Mouse (Mus musculus) cerebellum, adult 2 months (tissue): ENCODE data around the gene Alg12. TPM values are rescaled to one million over a fixed set of nuclear protein-coding genes. Genes with fewer than 3 reads are reported as not detected.
A peak's percentile ranks its signal among the peaks of the same experiment; 100 is the strongest.

Source experiments
- DNase-seq, 2 experiments: peaks; one replicate each; pipeline ENCODE4 v3.0.0; 2021
- H3K27ac ChIP-seq: fragments of 200-500 bp; 2 replicates; pipeline ENCODE4 v1.5.1; 2012; ENCODE audit warnings: low read length, control low read depth, inconsistent platforms; ENCODE audit not compliant: insufficient read depth
- H3K27me3 ChIP-seq: fragments of 200-500 bp; 2 replicates; pipeline ENCODE4 v1.6.1; 2012; ENCODE audit warnings: inconsistent platforms, mild to moderate bottlenecking, low read length, moderate library complexity; ENCODE audit not compliant: control insufficient read depth, insufficient read depth
- H3K4me1 ChIP-seq: fragments of 200-500 bp; 2 replicates; pipeline ENCODE4 v1.6.1; 2011; ENCODE audit warnings: low read length; ENCODE audit not compliant: control insufficient read depth, insufficient read depth
- H3K4me3 ChIP-seq: fragments of 200-500 bp; replicated peaks from 2 replicates; pipeline ENCODE3; 2011; ENCODE audit warnings: mild to moderate bottlenecking, low read depth, low read length, control low read depth; ENCODE audit not compliant: insufficient read depth
- CTCF ChIP-seq: fragments of 200-500 bp; IDR thresholded peaks from 2 replicates; pipeline ENCODE4 v1.5.1; 2011; ENCODE audit warnings: low read depth, mild to moderate bottlenecking, control low read depth, low read length, moderate library complexity, borderline replicate concordance; ENCODE audit not compliant: insufficient read depth
- POLR2A ChIP-seq: fragments of 200-500 bp; IDR thresholded peaks from 2 replicates; pipeline ENCODE4 v1.6.1; 2011; ENCODE audit warnings: low read length, control low read depth, borderline replicate concordance; ENCODE audit not compliant: insufficient read depth
- WGBS: fragments of 180-500 bp; shearing (Covaris S2); methylation state at CpG from one replicate; pipeline ENCODE4 v1.1.7; 2018; 5-methylcytosine and 5-hydroxymethylcytosine counted together
- polyA plus RNA-seq: library from polyadenylated mRNA; depleted of rRNA; stranded (reverse); fragments of >200 nt; gene quantifications from 2 replicates; pipeline ENCODE4 v1.2.3, GENCODE M21; 2012

Gene Alg12
- polyA plus RNA-seq, 1 experiment: 17.3 TPM

GRCm38 (mm10) chr15:88858141-88858541, 39.0 kb upstream of the Alg12 start:
- no peak overlapping the region for H3K4me3 ChIP-seq
- 4% methylated on average over 3 of the region's 3 CpGs for WGBS
- H3K4me1 ChIP-seq: peaks cover 46% of the 10 kb centered on the region
- no peak for TF ChIP-seq POLR2A
- no peak for TF ChIP-seq CTCF
- H3K27me3 ChIP-seq: no peaks in the 10 kb centered on the region
- H3K27ac ChIP-seq: peak overlapping the region; percentile 56
- DNase-seq: peak; percentile 76 to 79

- no peak for TF ChIP-seq POLR2A
- no peak for TF ChIP-seq CTCF
- Histone ChIP-seq H3K27ac (no peak overlapping the region), H3K4me3 (no peak overlapping the region), H3K4me1 (peaks cover 46% of the 10 kb centered on the region), H3K27me3 (no peaks in the 10 kb centered on the region)
- 92% methylated on average over 7 of the region's 7 CpGs for WGBS
- DNase-seq: peak in 1 of 2 experiments; percentile 18
Observed at GRCm38 (mm10) chr15:88857361-88857760, 38.2 kb upstream of the Alg12 start.

- 76% methylated on average over 5 of the region's 5 CpGs for WGBS
- no peak for TF ChIP-seq CTCF
- TF ChIP-seq POLR2A: no peak
Observed at GRCm38 (mm10) chr15:88856613-88857012, 37.5 kb upstream of the Alg12 start.

GRCm38 (mm10) chr15:88855896-88856417, 36.8 kb upstream of the Alg12 start:
- WGBS: 58% methylated on average over 6 of the region's 6 CpGs
- DNase-seq: peak in 1 of 2 experiments; percentile 32
- TF ChIP-seq CTCF: no peak
- TF ChIP-seq POLR2A: no peak
- Histone ChIP-seq H3K27me3 (no peaks in the 10 kb centered on the region), H3K4me1 (peaks cover 59% of the 10 kb centered on the region), H3K27ac (no peak overlapping the region), H3K4me3 (no peak overlapping the region)

More at GRCm38 (mm10) chr15:88856613-88857012, 37.5 kb upstream of the Alg12 start:
- peak in 1 of 2 experiments; percentile 19 for DNase-seq
- H3K4me1 ChIP-seq: peaks cover 53% of the 10 kb centered on the region
- no peak overlapping the region for H3K4me3 ChIP-seq
- no peak overlapping the region for H3K27ac ChIP-seq
- H3K27me3 ChIP-seq: no peaks in the 10 kb centered on the region

GRCm38 (mm10) chr15:88854969-88855830, 36.1 kb upstream of the Alg12 start:
- WGBS: 69% methylated on average over 15 of the region's 15 CpGs
- Histone ChIP-seq H3K27me3 (no peaks in the 10 kb centered on the region), H3K4me1 (peaks cover 67% of the 10 kb centered on the region), H3K27ac (peak overlapping the region; percentile 20; the same call in 1 of the 2 replicates), H3K4me3 (no peak overlapping the region)
- DNase-seq: no peak
- TF ChIP-seq CTCF (no peak), POLR2A (no peak)

- Histone ChIP-seq H3K27ac (peak overlapping the region; percentile 46), H3K27me3 (no peaks in the 10 kb centered on the region), H3K4me3 (no peak overlapping the region), H3K4me1 (peaks cover 74% of the 10 kb centered on the region)
- TF ChIP-seq POLR2A: no peak
- no peak for TF ChIP-seq CTCF
- WGBS: 29% methylated on average over 6 of the region's 6 CpGs
- DNase-seq: peak; percentile 63 to 69
Observed at GRCm38 (mm10) chr15:88854119-88854968, 35.2 kb upstream of the Alg12 start.

GRCm38 (mm10) chr15:88853106-88853505, 34.0 kb upstream of the Alg12 start:
- TF ChIP-seq POLR2A (no peak), CTCF (no peak)
- peaks cover 63% of the 10 kb centered on the region for H3K4me1 ChIP-seq
- H3K4me3 ChIP-seq: no peak overlapping the region
- H3K27ac ChIP-seq: no peak overlapping the region
- WGBS: 91% methylated on average over 9 of the region's 9 CpGs
- DNase-seq: no peak
- H3K27me3 ChIP-seq: no peaks in the 10 kb centered on the region
